Mouse (Mus musculus) yolk sac, embryonic 10.5 days (tissue): ENCODE results near the gene Dkk3.
"Not testable (repeated sequence)": the region's sequence is repeated elsewhere in the genome, so short reads cannot be mapped to it uniquely, and the experiment has no call there.

Experiments used
- DNase-seq: peaks from one replicate; pipeline ENCODE4 v3.0.0-alpha.2; 2017; ENCODE audit warnings: low spot score

Dkk3 gene

DNA sequence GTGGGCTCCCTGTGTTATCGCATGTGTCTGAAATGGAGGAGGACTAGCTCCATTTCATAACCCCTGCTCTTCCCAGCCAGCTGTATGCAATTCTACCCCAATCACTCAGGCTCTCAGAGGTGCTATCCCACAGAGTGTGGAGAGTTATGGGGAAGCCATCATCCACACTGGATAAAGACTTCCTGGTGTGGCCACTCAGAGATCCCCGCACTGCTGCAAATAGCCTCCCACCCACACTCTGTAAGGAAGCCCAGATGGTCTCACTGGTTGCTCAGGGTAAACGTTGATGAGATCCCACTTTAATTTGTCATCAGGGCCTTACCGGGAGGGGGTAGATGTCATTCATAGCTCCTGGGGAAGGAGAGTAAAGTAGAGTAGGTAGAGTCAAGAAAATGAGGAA is 6.7 kb upstream of the Dkk3 start:
- no peak for DNase-seq

DNA sequence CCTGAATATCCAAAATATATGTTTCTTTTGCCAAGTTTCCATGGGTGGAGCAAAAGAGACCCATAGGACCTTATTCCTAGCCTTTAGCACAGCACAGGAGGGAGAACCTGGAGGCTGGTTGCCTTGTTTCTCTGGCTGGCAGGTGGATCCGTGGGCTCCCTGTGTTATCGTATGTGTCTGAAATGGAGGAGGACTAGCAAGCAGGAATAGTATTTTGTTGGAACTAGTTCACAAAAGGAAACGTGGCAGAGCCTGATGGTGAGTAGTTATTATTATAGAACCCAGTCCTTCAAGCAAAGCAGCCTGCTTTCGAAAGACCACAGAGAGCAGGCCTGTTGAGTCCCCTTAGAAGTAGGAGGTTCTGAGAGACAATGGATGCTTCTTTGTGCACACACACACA is 6.2 kb upstream of the Dkk3 start:
- DNase-seq: not testable (repeated sequence)

DNA sequence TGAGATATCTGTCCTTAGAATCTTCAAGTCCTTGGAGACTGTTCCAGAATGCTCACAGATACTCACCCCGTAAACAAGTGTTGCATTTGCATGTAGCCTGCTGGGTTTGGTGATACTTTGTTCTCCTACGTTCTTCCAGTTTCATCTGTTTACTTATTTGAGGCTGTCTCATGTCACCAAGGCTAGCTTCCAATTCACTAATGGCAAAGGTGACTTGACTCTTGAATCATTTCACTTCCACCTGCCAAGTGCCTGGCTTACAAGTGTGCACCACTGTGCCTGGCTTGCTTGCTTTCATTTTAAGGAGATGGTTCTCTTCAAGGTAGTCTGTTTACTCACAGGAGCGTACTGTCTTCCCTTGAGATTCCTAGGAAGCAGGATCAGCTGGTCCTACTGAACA is 5.6 kb upstream of the Dkk3 start:
- no peak for DNase-seq

DNA sequence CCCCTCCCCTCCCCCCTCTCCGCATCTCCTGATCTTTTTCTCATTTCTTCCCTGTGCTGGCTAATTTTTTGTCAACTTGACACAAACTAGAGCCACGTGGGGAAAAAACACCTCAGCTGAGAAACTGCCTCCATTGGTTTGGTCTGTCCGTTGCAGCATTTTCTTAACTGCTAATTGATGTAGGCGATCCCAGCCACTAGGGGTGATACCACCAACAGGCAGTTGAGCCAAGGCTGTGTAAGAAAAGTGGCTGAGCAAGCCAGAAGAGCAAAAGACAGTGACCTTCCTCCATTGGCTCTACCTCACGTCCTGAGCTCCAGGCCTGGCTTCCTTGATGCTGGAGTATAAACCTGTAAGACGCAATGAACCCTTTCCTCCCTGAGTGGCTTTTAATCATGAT is 978 bp upstream of the Dkk3 start:
- no peak for DNase-seq

DNA sequence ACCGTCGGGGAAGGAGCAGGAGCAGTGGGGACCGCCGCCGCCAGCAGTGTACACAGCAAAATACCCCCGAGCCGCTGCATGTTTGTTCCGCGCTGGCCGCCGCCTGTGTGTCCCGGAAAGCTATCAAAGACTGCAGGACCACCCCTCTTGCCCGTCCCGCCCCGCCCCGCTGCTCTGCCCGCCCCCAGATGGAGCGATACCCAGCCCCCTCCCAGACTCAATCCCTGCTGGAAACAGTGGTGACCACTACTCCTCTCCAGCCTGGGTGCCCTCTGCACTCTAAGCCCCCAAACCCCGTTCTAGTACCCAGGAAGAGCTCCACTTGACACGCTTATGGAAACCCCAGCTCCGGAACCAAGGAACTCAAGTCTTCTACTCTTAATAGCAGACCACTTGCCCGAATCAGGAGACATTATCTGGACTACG is 528 bp downstream of the Dkk3 start:
- DNase-seq: peak; percentile 55

DNA sequence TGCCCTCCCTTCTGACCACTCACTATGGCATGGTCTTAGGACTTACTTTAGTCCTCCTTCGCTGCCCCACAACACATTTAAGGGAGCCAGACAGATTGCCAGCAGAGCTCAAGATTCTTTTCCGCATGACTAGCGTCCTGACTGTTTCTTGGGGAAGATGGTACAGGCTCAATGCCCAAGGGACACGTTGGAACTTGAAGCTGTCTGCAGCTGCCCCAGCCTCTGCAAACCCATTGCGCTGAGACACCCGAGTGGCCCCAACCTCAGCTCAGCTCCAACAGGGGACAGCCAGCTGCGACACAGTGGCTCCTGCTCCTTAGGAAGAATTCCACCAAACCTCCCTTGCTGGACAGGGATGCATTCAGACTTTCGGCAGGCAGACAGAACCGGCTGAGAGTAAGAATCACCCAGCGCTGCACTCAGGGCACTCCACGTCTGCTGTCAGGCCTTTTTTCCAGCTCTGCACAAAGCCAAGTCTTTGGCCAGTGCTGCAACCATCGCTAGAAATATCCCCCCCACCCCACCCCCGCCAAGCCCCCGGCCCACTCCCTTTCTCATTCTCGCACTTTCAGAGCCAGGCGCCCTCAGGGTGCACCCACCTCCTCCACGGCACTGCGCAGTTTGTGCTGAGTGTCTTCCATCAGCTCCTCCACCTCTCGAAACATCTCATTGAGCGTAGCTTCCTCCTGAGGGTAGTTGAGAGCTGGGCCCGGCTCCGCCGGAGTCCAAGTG is 1.1 kb downstream of the Dkk3 start:
- DNase-seq: peak; percentile 27

DNA sequence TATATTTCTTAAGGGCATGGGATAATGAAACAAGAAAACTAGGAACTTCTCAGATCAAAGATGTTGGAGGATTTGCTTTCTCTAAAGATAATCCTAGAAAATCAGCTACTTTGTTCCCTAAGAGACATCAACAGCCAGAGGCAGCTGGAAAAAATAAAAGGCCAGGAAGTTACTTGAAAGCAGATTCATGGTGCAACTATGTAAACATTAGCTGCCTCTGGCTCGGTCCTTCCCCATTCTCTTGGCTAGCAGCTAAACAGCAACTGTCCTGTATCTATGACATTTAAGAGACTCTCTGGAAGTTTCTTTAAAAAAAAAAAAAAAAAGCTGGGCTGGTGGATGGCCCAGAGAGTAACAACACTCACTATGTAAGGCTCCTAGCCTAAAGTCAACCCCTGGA is 3.7 kb downstream of the Dkk3 start:
- DNase-seq: no peak

DNA sequence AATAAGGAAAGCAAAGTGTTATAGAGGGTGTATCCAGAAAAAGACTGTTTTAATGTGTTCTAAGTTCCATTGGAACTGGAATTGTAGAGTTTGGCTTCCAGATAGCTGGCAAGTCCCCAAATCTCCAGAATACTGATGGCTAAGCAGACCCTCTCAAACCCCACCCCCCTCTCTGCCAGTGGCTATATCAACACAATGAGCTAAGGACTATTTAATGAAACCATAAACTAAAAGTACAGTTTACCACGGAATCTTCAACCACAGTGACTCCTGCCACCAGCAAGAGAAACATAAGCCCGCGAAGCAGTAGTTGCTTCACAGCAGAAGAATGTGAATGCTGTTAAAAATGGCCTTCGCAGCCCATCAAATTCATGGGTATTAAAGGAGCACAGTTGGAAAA is 4.4 kb downstream of the Dkk3 start:
- no peak for DNase-seq

DNA sequence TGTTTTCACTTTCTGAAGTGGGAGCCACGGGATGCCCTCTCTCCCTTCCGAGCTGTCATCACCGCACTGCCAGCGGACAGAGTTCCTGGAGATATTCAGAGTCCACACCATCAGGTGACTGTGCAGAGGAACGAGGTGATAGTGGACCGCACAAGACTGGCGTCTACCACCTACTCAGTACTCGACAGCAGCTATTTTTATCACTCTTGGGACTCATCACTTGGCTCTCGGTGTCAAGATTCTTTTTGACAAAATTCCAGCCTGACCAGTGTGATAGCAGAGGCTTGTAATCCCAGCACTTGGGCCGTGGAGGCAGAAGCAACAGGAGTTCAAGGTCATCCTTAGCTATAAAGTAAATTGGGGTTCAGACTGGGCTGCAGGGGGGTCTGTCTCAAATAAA is 9.7 kb downstream of the Dkk3 start:
- no peak for DNase-seq

DNA sequence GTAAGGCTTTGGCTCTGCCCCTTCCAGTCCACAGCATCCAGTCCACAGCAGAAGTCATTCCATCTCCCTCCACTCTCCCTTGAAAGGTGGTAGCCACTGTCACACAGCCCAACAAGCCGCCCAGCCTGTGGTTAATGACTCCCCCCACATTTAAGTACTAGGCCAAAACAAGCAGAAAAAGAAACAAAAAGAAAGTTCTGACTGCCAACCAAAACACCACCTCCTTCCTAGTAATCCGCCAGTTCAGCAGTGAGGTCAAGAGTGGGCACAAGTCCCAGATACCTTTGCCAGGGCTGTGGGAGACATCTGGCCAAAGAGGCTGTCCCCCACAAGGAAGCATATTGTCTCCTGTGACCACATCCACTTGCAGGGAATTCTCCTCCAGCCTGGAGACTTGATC is 10.9 kb downstream of the Dkk3 start:
- no peak for DNase-seq

DNA sequence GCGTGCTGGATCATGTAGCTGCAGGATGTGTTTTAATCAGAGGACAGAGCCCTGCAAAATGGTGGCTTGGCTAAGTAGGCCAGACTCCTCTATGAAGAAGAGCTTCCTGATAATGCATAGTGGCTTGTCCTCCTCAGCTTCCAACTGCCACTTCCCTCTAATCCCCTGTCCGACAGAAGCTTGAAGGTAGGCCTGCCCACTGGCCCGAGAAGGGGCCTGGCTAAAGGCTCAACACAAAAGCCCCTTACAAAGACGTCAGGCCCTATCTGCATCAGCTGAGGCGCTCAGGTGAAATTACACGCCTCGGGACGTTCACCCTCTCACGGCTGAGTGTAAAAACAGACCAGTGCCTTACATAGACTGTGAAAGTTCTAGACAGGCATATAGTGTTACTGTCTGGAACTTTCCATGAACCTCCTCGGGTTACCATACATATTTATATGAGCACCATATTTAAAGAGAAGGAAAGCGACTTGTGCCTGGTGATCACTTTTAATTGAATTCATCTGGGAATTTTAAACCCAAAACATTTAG is 14.1 kb downstream of the Dkk3 start:
- DNase-seq: no peak

DNA sequence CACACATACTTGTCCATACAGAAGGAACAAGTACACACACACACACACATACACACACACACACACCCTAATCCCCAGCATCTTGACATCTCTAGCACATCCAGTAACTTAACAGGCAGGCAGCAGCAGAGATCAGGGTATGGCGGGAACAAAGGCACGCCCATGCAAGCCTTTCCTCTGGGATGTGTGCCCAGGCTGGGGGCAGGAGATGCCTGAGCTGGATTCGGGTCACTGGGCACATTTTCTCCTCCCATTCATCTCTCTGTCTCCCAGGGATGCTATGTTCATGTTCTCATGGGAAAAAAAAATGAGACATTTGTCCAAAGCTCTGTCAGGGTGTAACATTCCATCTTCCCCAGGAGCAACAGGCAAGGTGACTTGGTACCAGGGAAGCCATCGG is 14.9 kb downstream of the Dkk3 start:
- DNase-seq: no peak

DNA sequence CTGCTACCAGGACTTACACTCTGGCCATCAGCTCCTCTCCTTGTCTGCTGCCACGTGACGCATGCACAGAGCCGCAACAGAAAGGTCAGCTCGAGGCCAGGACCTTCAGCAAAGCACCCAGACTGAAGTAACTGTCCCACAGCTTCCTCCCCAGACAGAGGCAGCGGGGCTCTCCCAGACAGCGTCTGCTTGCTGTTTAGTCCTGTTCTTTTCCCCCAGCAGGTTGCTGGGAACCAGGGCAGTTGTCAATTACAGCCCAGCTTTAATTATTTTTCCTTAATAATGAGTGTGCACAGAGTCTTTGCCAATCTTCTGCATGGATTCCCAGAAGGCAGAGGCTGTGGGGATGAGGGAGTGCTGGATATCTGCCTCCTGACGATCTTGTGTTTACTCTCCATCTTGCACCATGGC is 15.8 kb downstream of the Dkk3 start:
- DNase-seq: peak; percentile 41

DNA sequence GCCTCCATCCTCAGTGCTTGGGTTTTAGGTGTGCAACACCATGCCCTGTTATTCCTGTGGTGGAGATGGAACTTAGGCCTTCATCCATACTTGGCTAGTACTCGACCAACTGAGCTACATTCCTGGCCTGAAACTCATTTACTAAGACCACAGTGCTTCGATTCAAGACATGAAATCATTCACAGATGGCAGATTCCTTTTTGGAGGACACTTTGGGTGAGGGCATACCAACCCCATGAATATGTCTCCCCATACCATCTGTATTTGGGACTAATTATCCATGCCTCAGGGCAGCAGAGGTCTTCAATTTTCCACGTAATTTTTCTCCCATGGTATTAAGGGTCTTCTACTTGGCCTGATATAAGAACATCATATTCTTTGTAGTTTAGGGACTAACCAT is 16.2 kb downstream of the Dkk3 start:
- no peak for DNase-seq

DNA sequence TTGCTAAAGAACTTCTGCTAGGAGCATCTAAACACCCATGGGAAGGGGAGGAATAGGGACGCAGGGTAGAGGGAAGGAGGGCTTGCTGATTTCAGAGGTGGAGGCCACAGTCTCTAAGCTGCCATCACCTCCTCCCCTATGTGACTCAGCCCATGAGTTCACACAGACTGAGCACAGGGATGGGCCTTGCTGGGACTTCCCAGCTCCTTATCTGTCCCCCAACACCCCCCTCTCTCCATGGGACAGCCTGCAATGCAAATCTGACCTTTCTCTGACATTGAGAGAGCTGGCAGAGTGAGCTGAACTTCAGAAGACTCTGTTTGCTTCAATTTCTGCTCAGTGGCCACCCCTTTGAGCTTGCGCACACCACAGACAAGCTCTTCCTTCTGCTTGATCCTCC is 18.1 kb downstream of the Dkk3 start:
- DNase-seq: no peak

DNA sequence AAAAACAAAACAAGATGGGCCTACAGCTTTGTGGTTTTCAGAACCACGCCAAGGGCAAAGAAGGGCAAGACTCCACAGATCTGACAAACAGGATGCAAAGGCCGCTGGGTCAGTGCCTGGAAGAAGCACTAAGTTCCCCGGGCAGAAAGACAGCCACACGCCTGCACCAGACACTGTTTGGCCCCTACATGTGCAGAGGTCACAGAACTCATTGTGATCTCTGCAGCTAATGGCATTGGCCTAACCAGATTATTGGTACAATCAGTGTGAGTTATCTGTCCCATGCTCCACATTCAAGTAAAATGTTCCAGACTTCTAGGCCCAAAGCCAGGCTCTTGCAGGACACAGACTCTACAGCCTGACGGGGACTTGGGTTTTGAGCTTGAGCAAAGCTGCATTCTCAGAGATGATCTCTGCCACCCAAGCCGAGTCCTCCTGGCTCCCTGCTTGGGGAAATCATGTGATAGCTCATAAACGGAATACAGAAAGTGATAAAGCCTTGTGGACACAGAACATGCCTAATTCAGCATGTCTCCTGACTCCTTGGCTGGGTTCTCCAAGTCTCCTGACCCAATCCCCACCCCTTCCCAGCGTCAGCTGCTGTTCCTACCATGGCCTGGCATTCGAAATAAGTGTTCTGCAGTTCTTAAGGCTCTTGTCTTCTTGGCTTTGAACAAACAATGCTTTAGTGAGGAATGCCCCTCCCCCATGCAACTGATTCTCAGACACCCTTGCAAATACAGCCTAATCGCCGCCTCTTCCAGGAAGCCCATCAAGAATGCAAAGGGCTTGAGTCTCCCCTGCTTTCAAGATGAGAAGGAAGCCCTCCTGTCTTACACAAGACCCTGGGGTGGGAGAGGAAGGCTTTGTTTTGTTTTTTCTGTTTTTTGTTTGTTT is 20.1 kb downstream of the Dkk3 start:
- DNase-seq: no peak

DNA sequence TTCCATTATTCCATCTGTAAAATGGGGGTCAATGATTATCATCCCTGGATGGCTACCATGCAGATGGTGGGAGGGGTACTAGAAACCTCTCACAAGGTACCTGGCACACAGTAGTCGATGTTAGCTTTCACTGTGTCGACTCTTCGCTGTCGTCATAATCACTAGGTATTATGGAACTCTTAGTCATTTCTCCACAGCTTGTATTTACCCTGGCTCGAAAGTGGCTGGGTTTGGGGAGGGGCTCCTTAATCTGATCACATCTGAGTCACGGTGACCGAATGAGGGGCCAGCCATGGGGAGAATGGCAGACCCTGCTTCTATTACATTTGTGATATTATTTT is 20.7 kb downstream of the Dkk3 start:
- no peak for DNase-seq

DNA sequence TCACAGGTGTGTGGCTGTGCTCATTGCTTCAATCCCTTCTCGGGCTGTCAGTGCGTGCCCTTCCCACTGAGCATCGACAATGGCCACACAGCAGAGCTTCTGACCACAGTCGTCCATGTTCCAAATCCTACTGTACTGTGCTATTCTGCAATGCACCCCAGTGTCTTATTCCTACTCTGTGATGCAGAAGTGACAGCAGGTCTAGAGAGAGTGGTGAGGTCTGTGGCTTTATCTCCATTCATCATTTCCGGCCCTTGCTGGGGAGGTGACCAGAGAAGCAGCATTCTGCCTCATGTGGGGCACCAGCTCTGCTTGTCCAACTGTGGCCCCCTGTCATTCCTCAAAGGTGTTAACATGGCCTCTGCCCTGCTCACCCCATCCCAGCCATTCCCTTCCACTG is 22.3 kb downstream of the Dkk3 start:
- no peak for DNase-seq

DNA sequence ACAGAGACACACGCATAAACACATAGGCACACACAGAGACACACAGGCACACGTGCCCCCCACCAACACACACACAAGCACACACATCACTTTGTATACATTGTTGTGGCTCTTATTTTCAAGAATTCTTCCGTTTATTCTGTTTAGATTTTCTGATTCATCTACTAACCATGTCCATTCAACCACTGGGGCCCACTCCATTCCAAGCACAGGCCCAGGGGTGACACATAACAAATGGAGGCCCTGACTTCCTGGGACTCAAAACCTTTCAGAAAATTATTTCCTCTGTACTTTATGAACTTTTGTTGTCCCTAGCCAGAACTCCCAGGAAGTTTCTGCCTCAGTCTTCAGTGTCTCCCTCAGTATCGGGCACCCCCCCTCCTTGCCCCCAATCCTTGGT is 23.7 kb downstream of the Dkk3 start:
- DNase-seq: no peak

DNA sequence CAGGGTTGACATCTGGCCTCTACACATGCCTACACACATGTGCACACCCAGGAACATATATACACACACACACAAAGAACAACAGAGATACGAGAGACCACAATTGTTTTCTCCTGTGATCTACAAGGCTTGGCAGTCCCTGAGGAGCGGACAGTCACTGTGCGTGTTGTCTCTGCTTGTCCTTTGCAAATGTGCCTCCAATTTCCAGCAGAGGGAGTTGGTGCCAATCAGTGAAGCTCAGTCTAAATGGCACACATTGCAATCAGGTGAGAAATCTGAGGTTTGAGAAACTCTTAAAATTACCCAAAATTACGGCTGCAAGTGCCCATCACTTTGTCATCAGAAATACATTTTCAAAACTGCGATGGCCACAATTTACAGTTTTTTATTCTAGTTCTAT is 25.6 kb downstream of the Dkk3 start:
- no peak for DNase-seq

DNA sequence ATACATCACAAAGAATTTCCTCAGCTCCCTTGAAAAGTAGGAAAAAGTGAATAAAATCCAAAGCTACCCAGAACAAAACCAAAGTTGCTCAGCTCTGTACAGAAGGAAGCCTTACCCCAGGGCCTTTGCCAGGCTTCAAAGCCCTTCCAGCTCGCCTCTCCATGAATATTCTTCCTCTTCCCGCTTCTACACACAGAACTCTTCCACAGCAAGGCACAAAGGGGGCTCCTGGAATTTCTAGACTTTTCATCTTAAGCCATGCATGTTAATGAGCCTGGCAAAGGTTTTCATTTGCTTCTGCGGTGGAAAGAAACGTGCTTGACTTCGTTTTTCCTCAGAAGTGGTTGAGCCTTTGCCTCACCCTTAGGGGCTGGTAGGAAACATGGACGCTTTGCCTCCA is 26.9 kb downstream of the Dkk3 start:
- DNase-seq: no peak

DNA sequence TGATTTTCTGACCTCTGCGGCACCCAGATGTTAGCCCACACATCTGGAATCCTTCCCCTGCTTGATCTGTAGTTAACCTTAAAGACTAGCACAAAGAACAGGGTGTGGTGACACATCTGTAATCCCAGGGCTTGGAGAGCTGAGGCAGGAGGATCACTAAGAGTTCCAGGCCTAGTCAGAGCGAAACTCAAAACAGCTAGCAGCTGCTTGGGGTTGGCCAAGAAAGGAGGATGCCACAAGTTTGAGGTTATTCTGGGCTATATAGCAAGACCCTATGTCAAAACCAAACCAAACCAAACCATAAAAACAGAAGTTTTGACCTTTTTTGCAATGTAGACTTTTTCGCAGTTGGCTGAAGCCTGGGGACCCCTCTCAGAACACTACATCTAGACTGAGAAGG is 28.2 kb downstream of the Dkk3 start:
- no peak for DNase-seq

DNA sequence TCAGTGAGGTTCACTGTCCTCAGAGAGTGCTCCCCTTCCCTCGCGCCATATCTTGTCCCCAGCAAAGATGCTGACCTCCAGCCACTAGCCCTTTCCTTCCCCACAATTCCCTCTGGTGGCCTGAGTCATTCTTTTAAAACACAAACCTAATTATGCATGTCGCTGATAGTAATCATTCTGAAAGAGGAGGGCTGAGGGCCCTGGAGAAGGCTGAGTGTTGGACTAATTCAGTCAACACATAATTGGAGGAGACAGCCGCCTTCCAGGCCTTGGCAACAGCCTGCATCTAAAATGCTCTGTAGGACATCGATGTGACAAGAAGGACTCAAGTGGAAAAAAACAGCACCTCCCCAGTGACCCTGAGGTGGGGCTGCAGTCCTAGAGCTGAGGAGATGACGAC is 29.0 kb downstream of the Dkk3 start:
- no peak for DNase-seq

DNA sequence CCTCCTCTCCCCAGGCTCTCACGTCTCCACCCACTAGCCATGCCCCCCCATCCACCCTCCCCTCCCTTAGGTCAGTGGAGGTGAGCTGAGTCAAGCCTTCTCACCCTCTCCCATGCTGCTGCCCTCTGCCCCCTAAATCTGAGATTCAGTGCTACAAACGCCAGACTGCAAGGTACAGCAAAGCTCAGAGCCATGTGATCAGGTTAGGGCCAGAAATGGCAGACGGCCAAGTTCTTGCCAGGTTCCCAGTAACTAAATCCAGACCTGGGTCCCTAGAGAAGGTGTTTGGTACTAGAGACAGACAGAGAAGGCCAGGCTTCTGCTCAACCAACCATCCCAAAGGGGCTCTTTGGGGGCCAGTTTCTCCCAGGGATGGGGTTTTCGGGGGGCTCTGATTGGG is 30.0 kb downstream of the Dkk3 start:
- DNase-seq: peak; percentile 11
